Mouse (Mus musculus): ENCODE measurements around the gene Fgfr1op2. TPM values are rescaled to one million over a fixed set of nuclear protein-coding genes. Genes with fewer than 3 reads are reported as not detected.

Fgfr1op2 gene
- 65.6 and 68.2 TPM in 2 replicates for polyA plus RNA-seq (2016; fragmentation: Nextera tagmentation; extraction: Ambion mirVana)

- Histone ChIP-seq H3K9ac (replicated peaks) (peak within 1 kb of the TSS; percentile 83), H3K4me1 (peaks cover 33% of the 10 kb centered on the region), H3K27me3 (no peaks in the 10 kb centered on the region), H3K4me3 (peak within 1 kb of the TSS; percentile 92), H3K27ac (replicated peaks) (peak within 1 kb of the TSS; percentile 94), H3K36me3 (0 out of 2 replicates have a peak, but pooled peaks cover 4% of the 10 kb centered on the region), H3K9me3 (no peaks in the 10 kb centered on the region), H3K4me2 (replicated peaks) (peak within 1 kb of the TSS; percentile 74)
- ATAC-seq (ENCODE audit: low FRiP score, low read depth): no peak
- WGBS: under 1% methylated on average over 13 of the region's 13 CpGs
Observed at GRCm38 (mm10) chr6:146576903-146577302, at the start of gene Fgfr1op2. TSS of gene Fgfr1op2 (plus strand) at chr6:146577203.

- Histone ChIP-seq H3K27ac (replicated peaks) (no peak overlapping the region), H3K36me3 (no peaks in the 10 kb centered on the region), H3K4me1 (no peaks in the 10 kb centered on the region), H3K27me3 (no peaks in the 10 kb centered on the region), H3K9me3 (no peaks in the 10 kb centered on the region), H3K9ac (replicated peaks) (no peak overlapping the region), H3K4me3 (no peak overlapping the region), H3K4me2 (replicated peaks) (no peak overlapping the region)
- no peak for ATAC-seq (ENCODE audit: low FRiP score, low read depth)
- WGBS: 94% methylated on average over 2 of the region's 2 CpGs
Observed at GRCm38 (mm10) chr6:146527537-146527936, 49.5 kb upstream of the Fgfr1op2 start.

- Histone ChIP-seq H3K36me3 (no peaks in the 10 kb centered on the region), H3K4me3 (no peak overlapping the region), H3K9ac (replicated peaks) (no peak overlapping the region), H3K4me1 (no peaks in the 10 kb centered on the region), H3K4me2 (replicated peaks) (no peak overlapping the region), H3K9me3 (no peaks in the 10 kb centered on the region), H3K27me3 (no peaks in the 10 kb centered on the region), H3K27ac (replicated peaks) (no peak overlapping the region)
- WGBS: 83% methylated on average over 7 of the region's 7 CpGs
- no peak for ATAC-seq (ENCODE audit: low FRiP score, low read depth)
Observed at GRCm38 (mm10) chr6:146530363-146530762, 46.6 kb upstream of the Fgfr1op2 start.

- 80% methylated on average over 5 of the region's 5 CpGs for WGBS
- Histone ChIP-seq H3K27me3 (no peaks in the 10 kb centered on the region), H3K4me1 (no peaks in the 10 kb centered on the region), H3K36me3 (no peaks in the 10 kb centered on the region), H3K9me3 (no peaks in the 10 kb centered on the region), H3K4me3 (no peak overlapping the region), H3K9ac (replicated peaks) (no peak overlapping the region), H3K27ac (replicated peaks) (no peak overlapping the region), H3K4me2 (replicated peaks) (no peak overlapping the region)
- ATAC-seq (ENCODE audit: low FRiP score, low read depth): no peak
Observed at GRCm38 (mm10) chr6:146530769-146531168, 46.2 kb upstream of the Fgfr1op2 start.

- Histone ChIP-seq H3K9ac (replicated peaks) (no peak overlapping the region), H3K4me2 (replicated peaks) (no peak overlapping the region), H3K36me3 (no peaks in the 10 kb centered on the region), H3K9me3 (no peaks in the 10 kb centered on the region), H3K27me3 (no peaks in the 10 kb centered on the region), H3K4me3 (no peak overlapping the region), H3K27ac (replicated peaks) (no peak overlapping the region), H3K4me1 (no peaks in the 10 kb centered on the region)
- 96% methylated on average over 4 of the region's 4 CpGs for WGBS
- ATAC-seq (ENCODE audit: low FRiP score, low read depth): no peak
Observed at GRCm38 (mm10) chr6:146533146-146533545, 43.9 kb upstream of the Fgfr1op2 start.

GRCm38 (mm10) chr6:146535501-146535900, 41.5 kb upstream of the Fgfr1op2 start:
- H3K27ac ChIP-seq (replicated peaks): no peak overlapping the region
- H3K9me3 ChIP-seq: no peaks in the 10 kb centered on the region
- H3K9ac ChIP-seq (replicated peaks): no peak overlapping the region
- no peaks in the 10 kb centered on the region for H3K36me3 ChIP-seq
- no peaks in the 10 kb centered on the region for H3K27me3 ChIP-seq
- H3K4me2 ChIP-seq (replicated peaks): no peak overlapping the region
- H3K4me3 ChIP-seq: no peak overlapping the region
- WGBS: 93% methylated on average over 5 of the region's 5 CpGs
- no peak for ATAC-seq (ENCODE audit: low FRiP score, low read depth)
- H3K4me1 ChIP-seq: no peaks in the 10 kb centered on the region

- no peaks in the 10 kb centered on the region for H3K27me3 ChIP-seq
- no peak overlapping the region for H3K4me2 ChIP-seq (replicated peaks)
- H3K9me3 ChIP-seq: no peaks in the 10 kb centered on the region
- H3K4me3 ChIP-seq: no peak overlapping the region
- no peak for ATAC-seq (ENCODE audit: low FRiP score, low read depth)
- H3K27ac ChIP-seq (replicated peaks): no peak overlapping the region
- no peaks in the 10 kb centered on the region for H3K36me3 ChIP-seq
- no peak overlapping the region for H3K9ac ChIP-seq (replicated peaks)
- no peaks in the 10 kb centered on the region for H3K4me1 ChIP-seq
- WGBS: 91% methylated on average over 4 of the region's 4 CpGs
Observed at GRCm38 (mm10) chr6:146537111-146537510, 39.9 kb upstream of the Fgfr1op2 start.

- Histone ChIP-seq H3K9ac (replicated peaks) (no peak overlapping the region), H3K4me2 (replicated peaks) (no peak overlapping the region), H3K36me3 (no peaks in the 10 kb centered on the region), H3K4me1 (no peaks in the 10 kb centered on the region), H3K9me3 (no peaks in the 10 kb centered on the region), H3K27ac (replicated peaks) (no peak overlapping the region), H3K4me3 (no peak overlapping the region), H3K27me3 (no peaks in the 10 kb centered on the region)
- no peak for ATAC-seq (ENCODE audit: low FRiP score, low read depth)
- WGBS: 72% methylated on average over 2 of the region's 2 CpGs
Observed at GRCm38 (mm10) chr6:146538071-146538470, 38.9 kb upstream of the Fgfr1op2 start.

- H3K4me1 ChIP-seq: no peaks in the 10 kb centered on the region
- no peak overlapping the region for H3K9ac ChIP-seq (replicated peaks)
- no peak overlapping the region for H3K4me3 ChIP-seq
- no peak for ATAC-seq (ENCODE audit: low FRiP score, low read depth)
- H3K27ac ChIP-seq (replicated peaks): no peak overlapping the region
- no peaks in the 10 kb centered on the region for H3K36me3 ChIP-seq
- H3K9me3 ChIP-seq: no peaks in the 10 kb centered on the region
- H3K27me3 ChIP-seq: no peaks in the 10 kb centered on the region
- 63% methylated on average over 4 of the region's 4 CpGs for WGBS
- H3K4me2 ChIP-seq (replicated peaks): no peak overlapping the region
Observed at GRCm38 (mm10) chr6:146538661-146539060, 38.3 kb upstream of the Fgfr1op2 start.

GRCm38 (mm10) chr6:146540386-146540785, 36.6 kb upstream of the Fgfr1op2 start:
- no peaks in the 10 kb centered on the region for H3K4me1 ChIP-seq
- no peaks in the 10 kb centered on the region for H3K27me3 ChIP-seq
- no peaks in the 10 kb centered on the region for H3K36me3 ChIP-seq
- 83% methylated on average over 3 of the region's 3 CpGs for WGBS
- no peak for ATAC-seq (ENCODE audit: low FRiP score, low read depth)
- H3K9ac ChIP-seq (replicated peaks): no peak overlapping the region
- H3K27ac ChIP-seq (replicated peaks): no peak overlapping the region
- no peak overlapping the region for H3K4me2 ChIP-seq (replicated peaks)
- no peaks in the 10 kb centered on the region for H3K9me3 ChIP-seq
- H3K4me3 ChIP-seq: no peak overlapping the region

- ATAC-seq (ENCODE audit: low FRiP score, low read depth): no peak
- WGBS: 82% methylated on average over 1 of the region's 1 CpGs
Observed at GRCm38 (mm10) chr6:146544622-146545021, 32.4 kb upstream of the Fgfr1op2 start.

GRCm38 (mm10) chr6:146545289-146545865, 31.6 kb upstream of the Fgfr1op2 start:
- 90% methylated on average over 5 of the region's 5 CpGs for WGBS
- no peak for ATAC-seq (ENCODE audit: low FRiP score, low read depth)
- H3K4me1 ChIP-seq: no peaks in the 10 kb centered on the region
- no peak overlapping the region for H3K4me3 ChIP-seq
- no peaks in the 10 kb centered on the region for H3K27me3 ChIP-seq
- no peak overlapping the region for H3K9ac ChIP-seq (replicated peaks)
- no peak overlapping the region for H3K27ac ChIP-seq (replicated peaks)
- H3K9me3 ChIP-seq: no peaks in the 10 kb centered on the region
- H3K36me3 ChIP-seq: peaks cover 34% of the 10 kb centered on the region
- no peak overlapping the region for H3K4me2 ChIP-seq (replicated peaks)

More at GRCm38 (mm10) chr6:146544622-146545021, 32.4 kb upstream of the Fgfr1op2 start:
- Histone ChIP-seq H3K9me3 (no peaks in the 10 kb centered on the region), H3K27me3 (no peaks in the 10 kb centered on the region), H3K4me2 (replicated peaks) (no peak overlapping the region), H3K27ac (replicated peaks) (no peak overlapping the region), H3K9ac (replicated peaks) (no peak overlapping the region), H3K4me3 (no peak overlapping the region), H3K36me3 (peaks cover 28% of the 10 kb centered on the region), H3K4me1 (no peaks in the 10 kb centered on the region)

- WGBS: 81% methylated on average over 2 of the region's 2 CpGs
- no peak overlapping the region for H3K27ac ChIP-seq (replicated peaks)
- peaks cover 80% of the 10 kb centered on the region for H3K36me3 ChIP-seq
- H3K4me3 ChIP-seq: no peak overlapping the region
- H3K9me3 ChIP-seq: no peaks in the 10 kb centered on the region
- H3K27me3 ChIP-seq: no peaks in the 10 kb centered on the region
- ATAC-seq (ENCODE audit: low FRiP score, low read depth): no peak
- H3K4me2 ChIP-seq (replicated peaks): no peak overlapping the region
- H3K4me1 ChIP-seq: no peaks in the 10 kb centered on the region
- no peak overlapping the region for H3K9ac ChIP-seq (replicated peaks)
Observed at GRCm38 (mm10) chr6:146550421-146550820, 26.6 kb upstream of the Fgfr1op2 start.

Data from midbrain, embryonic 12.5 days (tissue).